Mouse (Mus musculus): ENCODE measurements at regions not wholly inside any gene's neighbourhood (a gene's known extent, or its start where the extent isn't known, plus 50 kb on each side); places are given as distances from the start of the nearest gene placed in this dataset.

- DNase-seq (ENCODE audit: extremely low read depth, low read depth, low spot score): no peak
These were observed 80.9 kb upstream of the Nudt7 start for GRCm38 (mm10) chr8:114052426-114052825.

GRCm38 (mm10) chr8:114063566-114063965 is 69.8 kb upstream of the Nudt7 start:
- DNase-seq (ENCODE audit: extremely low read depth, low read depth, low spot score): no peak

- DNase-seq (ENCODE audit: extremely low read depth, low read depth, low spot score): no peak
These were observed 61.0 kb upstream of the Nudt7 start for GRCm38 (mm10) chr8:114072330-114072729.

- DNase-seq (ENCODE audit: extremely low read depth, low read depth, low spot score): no peak
These were observed 59.2 kb upstream of the Nudt7 start for GRCm38 (mm10) chr8:114074122-114074521.

GRCm38 (mm10) chr8:114076701-114077100 is 56.7 kb upstream of the Nudt7 start:
- DNase-seq (ENCODE audit: extremely low read depth, low read depth, low spot score): no peak

GRCm38 (mm10) chr8:114081049-114081756 is 52.2 kb upstream of the Nudt7 start:
- no peak for DNase-seq (ENCODE audit: extremely low read depth, low read depth, low spot score)

- no peak for DNase-seq (ENCODE audit: extremely low read depth, low read depth, low spot score)
These were observed 51.6 kb upstream of the Nudt7 start for GRCm38 (mm10) chr8:114081757-114082059.
